Mouse (Mus musculus) lung, postnatal 4 days (tissue): ENCODE measurements around the gene Coasy.

Experiments used
- DNase-seq, 2 experiments: peaks; one replicate each; pipeline ENCODE4 v3.0.0; 2021

Gene Coasy

DNA sequence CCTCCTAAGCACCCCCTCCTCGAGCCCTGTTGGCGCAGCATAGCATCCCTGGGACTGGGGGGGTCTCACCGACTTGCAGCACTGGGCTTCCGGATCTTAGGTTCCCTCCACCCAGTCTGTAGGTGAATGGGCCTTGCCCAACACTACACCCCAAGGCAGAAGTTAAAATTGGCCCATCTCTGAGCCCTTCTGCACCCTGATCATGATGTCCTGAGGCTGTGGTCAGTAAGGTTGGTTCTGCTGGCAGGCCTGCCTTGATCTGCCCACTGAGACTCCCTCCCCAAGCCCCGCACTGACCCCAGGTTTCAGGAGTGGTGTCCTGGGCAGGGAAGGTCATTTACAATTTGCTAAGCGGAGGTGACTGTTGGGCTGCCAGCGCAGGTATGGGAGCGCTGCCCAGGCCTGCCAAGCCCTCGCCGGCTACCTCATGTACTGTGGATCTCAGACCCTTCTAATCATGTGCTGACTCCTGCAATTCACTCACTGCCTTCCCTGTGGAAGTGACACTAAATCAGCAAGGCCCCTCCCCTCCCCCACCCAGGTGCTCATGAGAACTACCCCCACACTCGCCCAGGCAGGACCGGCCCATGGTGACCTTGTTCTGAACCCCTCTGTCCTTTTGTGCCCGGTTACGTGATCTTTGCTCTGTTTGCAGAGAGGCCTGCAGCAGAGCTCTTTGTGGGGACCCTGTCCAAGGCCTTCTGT is 19.2 kb upstream of the Coasy start:
- DNase-seq = no peak

DNA sequence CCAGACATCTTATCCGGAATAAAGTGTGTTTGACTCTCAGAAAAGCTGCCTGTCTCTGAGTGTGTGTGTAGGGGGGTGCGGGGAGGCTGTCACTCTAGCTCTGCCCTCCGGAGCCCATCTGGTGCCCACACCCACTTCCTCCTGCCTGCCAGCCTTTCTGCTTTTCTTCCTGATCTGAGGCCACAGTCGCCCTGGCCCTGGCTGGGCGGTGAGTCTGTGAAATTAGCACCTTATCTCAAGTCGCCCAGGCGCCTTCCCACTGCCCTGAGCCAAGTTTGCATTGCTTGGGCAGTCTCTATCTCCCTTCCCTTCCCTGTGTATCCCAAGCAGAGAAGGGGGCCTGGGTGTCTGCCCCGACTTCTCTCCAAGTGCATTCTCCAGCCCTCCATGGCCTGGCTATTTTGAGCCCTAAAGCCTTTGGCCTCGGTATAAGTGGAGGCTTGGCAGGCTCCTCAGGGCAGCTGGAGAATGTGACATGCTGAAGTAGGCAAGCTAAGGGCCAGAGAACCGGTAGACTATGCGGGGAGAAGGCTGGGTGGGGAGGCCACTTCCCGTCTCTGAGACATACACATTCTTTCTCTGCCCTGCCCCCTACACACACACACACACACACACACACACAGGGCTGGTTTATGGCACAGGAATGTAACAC is 18.6 kb upstream of the Coasy start:
- peak; percentile 85 to 93 for DNase-seq

DNA sequence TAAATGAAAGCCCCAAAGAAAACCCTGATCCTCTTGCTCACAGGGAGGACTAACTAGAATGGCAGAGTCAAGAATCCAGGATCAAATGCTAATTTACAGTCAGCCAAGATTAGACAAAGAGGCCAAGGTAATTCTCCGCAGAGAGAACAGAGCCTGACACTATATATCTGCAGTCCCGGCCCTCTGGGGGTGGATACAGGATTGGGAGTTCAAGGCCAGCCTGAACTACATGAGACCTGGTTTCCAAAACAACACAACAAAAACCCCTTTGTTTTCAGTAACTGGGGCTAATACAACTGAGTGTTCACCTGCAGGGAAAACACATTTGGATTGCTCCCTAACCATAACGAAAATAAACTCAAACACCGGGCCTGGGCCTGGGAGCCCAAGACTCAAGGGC is 17.9 kb upstream of the Coasy start:
- DNase-seq = no peak

DNA sequence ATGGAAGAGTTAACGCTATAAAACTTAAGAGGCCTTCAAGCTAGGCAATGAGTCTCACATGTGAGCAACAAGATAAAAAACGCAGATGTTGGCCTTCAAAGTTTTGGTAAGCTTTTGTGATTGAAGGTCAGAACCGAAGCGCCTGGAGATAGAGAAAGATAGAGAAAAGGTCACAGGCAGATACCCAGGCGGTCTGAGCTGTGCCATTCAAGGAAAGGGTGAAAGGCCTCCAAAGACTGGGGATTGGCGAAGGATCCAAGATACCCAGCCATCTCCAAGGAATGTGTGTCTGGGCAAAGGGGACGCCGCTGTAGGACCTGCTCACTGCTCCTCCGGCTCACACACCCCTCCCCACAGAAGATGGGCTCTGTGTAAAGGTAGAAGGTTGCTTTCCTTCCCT is 17.4 kb upstream of the Coasy start:
- no peak for DNase-seq

DNA sequence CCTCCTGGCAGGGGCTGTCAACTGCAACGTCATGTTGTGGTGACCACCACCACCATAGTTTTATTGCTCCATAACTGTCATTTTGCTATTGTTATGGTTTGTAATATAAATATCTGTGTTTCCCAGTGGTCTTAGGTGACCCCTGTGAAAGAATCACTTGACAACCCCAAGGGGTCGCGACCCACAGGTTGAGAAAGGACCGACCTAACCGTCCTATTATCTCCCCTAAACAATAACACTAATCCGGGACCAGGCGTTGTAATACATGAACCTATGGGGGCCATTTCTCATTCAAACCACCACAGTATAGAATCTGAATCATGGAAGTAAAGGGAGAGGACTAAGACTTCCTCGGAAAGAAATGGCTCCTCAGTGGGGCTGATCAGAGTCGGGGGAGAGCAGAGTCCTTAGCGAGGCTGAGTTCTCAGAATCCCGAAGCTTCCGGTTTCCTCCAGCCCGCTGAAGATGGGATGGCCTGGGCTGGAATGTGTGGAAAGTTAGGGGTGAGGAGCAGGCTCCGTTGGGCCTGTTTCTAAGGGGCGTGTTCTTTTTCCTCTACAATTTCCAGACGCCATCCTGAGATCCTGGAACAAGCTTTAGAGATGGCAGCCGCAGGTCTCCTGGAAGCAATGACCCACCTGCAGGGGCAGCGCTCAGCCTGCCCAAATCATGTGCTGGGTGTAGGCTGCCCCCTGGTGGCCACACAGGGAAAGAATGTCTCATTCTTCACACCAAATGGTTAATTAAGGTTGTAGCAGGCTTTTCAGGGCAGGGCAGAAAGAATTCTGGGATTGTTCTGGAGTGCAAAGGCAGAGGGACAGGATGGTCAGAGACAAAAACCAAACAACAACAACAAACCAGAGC is 15.6 kb upstream of the Coasy start:
- peak; percentile 86 to 90 for DNase-seq

DNA sequence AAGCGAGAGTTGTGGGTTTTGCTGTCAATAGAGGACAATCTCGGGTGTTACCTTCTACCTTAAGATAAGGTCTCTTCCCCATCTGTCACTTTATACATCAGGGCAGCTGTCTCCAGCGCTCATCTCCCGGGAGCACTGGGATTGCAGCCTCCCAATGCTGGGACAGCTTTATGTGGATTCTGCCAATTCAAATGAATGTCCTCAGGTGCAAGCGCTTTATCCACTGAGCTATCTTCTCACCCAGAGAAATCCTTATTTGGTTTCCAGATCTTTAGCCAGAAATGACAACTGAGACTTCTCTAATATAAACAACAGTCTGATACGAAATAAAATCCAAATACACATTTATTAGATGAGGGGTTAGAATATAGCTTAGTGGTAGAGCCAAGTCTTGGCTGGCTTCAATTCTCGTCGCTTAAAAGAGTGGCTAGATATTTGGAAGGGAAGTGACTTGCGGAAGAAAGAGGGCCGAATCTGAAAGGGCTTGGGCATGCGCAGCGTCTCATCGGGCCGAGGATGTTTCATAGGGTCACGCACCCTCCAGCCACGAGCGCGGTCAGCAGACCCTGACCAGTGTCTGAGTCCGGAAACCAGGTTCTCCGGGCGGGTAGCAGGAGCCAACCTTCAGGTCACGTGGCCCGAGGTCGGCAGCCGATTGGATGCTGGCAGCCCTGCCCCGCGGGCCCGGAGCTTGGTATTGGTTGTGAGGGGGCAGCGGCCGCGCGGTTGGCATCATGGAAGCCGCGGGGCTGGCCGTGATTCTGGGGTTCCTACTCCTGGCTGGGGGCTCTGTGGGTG is 12.8 kb upstream of the Coasy start, which contains the start of gene Naglu:
Naglu (plus strand) TSS at position 622 of the 798 bp plus-strand sequence.
- DNase-seq = peak; percentile 97

DNA sequence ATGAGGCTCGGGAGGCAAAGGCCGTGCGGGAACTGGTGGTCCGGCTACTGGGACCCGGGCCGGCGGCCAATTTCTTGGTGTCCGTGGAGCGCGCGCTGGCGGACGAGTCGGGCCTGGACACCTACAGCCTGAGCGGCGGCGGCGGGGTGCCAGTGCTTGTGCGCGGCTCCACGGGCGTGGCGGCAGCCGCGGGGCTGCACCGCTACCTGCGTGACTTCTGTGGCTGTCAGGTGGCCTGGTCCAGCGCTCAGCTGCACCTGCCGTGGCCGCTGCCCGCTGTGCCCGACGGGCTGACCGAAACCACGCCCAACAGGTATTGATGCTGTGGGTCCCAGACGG is 12.2 kb upstream of the Coasy start:
- no peak for DNase-seq

DNA sequence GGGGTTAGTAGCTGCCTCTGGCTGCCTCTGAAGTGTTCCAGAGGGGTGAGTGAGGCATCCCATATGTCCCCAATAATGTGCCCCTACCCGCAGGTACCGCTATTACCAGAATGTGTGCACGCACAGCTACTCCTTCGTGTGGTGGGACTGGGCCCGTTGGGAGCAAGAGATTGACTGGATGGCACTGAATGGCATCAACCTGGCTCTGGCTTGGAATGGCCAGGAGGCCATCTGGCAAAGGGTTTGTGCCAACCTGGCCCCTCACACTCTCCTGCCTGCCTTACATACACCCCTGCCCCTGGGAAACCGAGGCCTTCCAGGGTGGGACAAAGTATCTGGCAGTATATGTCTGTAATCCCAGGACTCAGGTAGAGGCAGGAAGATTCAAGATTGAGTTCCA is 11.4 kb upstream of the Coasy start:
- DNase-seq = no peak

DNA sequence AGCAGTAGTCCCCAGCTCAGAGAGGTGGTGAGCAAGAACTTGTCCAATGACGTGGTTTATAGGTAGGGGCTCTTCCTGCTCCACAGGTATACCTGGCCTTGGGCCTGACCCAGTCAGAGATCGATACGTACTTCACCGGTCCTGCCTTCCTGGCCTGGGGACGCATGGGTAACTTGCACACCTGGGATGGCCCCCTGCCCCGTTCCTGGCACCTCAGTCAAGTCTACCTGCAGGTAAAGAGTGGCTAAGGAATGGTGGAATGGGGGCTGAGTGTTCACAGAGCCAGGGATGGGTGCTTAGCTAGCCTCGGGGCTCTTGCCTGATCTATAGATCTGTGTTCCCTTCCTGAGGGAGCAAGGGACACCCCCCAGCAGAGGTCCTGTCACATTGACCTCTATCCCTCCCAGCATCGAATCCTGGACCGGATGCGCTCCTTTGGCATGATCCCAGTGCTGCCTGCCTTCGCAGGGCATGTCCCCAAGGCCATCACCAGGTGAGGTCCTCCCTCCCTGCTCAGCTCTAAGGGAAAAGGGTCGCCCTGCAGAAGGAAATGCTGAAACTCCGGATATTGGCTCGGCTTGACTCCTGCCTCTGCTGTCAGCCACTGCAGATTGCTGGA is 10.4 kb upstream of the Coasy start:
- DNase-seq = no peak

DNA sequence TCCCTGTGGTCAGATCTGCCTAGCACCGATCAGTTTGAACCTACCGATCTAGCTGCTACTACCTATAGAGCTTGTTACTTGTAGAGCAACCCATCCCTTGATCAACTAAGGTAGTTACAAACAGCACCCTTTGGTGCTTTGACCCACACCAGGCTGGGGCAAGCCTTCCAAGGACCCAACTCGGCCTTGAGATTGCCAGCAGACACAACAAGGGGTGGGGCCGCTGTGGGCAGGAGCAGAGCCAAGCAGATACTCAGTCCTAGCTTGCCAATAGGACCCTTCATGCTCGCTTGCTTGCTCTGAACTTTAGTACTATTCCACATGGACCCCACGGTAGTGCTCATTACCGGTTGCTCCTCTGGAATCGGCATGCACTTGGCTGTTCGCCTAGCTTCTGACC is 4.2 kb upstream of the Coasy start, which contains the start of gene Hsd17b1:
Hsd17b1 (plus strand) TSS at position 291 of the 400 bp plus-strand sequence.
- DNase-seq = no peak

DNA sequence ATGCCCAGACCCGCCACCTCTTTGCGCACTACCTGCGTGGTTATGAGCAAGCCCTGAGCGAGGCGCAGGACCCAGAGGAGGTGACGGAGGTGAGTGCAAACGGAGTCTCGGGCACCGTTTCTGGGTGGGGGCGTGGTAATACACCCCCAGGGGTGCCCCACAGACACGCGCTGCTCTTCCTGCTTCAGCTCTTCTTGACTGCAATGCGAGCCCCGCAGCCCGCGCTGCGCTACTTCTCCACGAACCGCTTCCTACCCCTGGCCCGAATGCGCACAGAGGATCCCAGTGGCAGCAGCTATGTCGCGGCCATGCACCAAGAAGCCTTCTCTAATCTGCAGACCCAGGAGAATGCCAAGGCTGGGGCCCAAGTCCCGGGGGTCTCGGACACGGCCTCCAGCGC is 2.6 kb upstream of the Coasy start:
- peak in 1 of 2 experiments; percentile 30 for DNase-seq

DNA sequence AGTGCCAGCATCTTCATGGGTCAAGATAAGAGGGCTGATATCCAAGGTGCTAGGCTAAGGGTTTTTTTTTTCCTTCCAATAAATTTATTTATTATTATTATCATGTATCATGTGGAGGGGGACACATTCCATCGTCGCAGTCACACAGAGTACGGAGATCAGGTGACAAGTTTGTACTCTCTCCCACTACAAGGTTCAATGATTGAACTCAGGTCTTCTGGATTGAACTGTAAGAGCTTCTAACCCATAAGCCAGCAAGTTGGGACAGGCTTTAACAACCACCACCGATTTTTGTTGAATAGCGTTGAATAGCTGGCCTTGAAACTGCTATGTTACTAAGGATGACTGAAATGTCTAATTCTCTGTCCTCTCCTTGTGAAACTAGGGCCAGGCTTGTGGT is 1.9 kb upstream of the Coasy start:
- DNase-seq = no peak

DNA sequence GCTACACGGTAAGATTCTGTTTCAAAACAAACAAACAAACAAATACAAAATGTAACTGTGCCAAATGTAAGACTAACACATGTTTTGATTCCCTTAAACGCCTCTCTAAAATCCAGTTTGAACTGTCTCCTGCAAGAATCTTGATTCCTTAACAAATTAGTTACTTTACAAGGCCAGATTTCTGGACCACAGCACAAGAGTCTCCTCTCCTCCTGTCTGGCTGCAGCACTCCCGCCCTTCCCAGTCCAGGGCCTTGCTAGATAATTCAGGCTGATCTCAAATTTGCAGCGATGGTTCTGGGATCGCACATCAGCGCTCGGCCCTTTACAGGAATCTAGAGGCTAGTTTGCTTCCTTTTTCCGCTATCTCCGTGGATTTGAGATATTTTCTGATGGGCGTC is 706 bp upstream of the Coasy start:
- peak in 1 of 2 experiments; percentile 27 for DNase-seq

DNA sequence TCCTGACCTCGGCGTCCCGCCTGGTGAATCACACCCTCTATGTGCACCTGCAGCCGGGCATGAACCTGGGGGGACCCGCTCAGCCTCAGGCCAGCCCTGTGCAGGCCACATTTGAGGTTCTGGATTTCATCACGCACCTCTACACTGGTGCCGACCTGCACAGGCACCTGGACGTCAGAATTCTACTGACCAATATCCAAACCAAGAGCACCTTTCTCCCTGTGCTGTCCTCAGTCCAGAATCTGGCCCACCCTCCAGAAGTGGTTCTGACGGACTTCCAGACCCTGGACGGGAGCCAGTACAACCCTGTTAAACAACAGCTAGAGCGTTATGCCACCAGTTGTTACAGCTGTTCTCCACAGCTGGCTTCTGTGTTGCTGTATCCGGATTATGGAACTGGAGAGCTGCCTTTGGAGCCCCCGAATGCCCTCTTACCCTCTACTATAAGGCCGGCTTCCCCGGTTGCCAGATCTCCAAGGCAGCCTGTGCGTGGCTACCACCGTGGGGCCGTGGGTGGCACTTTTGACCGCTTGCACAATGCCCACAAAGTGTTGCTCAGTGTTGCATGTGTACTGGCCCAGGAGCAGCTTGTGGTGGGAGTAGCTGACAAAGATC is 825 bp downstream of the Coasy start:
- peak in 1 of 2 experiments; percentile 42 for DNase-seq

DNA sequence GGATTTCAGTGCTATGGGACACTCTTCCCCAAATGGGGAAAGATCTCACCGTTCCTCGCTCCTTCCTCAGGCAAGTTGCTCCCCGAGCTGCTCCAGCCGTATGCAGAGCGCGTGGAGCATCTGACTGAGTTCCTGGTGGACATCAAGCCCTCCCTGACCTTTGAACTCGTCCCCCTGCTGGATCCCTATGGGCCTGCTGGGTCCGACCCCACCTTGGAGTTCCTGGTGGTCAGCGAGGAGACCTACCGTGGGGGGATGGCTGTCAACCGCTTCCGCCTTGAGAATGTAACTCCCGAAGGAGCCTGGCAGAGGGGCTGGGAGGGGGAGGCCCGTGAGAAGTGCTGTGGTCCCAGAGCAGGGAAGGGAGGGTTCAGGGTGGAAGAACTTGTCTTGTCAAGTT is 1.9 kb downstream of the Coasy start:
- DNase-seq = no peak

DNA sequence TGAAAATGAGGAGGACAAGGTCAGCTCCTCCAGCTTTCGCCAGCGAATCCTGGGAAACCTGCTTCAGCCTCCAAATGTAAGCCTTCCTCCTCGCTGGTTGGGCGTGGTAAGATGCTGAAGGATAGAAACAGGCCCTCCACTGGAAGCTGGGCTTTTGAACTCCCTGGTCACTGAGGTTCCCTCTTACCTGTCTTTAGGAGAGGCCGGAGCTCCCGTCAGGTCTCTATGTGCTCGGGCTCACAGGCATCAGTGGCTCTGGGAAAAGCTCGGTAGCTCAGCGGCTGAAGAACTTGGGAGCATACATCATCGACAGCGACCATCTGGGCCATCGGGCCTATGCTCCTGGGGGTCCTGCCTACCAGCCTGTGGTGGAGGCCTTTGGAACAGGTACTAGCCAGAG is 2.4 kb downstream of the Coasy start:
- no peak for DNase-seq

DNA sequence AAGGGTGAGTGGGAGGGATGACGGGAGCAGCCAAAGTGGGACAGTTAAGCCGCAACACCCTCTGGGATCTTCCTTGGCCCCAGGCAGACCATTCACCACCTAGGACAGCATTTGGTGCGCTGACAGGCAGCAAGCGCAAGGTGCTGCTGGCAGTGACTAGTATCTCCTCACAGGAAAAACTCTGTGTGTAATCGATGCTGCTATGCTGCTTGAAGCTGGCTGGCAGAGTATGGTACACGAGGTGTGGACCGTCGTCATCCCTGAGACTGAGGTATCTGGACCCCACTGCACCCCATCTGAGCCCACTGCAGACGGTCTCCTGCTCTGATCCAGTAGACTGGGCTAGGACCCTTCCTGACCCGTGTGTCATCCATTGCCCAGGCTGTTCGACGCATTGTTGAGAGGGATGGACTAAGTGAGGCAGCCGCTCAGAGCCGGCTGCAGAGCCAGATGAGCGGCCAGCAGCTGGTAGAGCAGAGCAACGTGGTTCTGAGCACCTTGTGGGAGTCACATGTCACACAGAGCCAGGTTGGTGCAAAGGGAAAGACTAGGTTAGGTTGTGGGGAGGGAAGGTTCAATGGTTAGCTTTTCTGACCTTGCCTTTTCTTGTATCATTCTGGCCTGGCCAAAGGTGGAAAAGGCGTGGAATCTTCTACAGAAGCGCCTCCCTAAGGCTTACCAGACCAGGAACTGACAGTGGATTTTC is 3.4 kb downstream of the Coasy start:
- DNase-seq = no peak

DNA sequence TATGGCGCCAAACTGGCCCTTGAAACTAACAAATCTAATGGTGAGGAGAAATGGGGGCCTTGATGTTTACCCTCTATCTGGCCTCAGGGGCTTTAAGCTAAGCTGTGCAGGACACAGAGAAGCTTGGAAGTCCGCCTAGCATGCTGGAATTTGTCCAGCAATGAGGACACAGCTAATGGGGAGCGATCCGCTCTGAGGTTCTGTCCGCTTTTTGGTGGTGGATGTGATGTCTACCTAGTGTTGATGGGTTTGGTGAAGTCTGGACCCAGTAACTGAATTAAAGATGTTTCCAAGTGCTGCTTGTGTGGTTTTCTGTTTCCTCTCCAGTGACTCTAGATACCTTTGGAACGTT is 3.9 kb downstream of the Coasy start:
- DNase-seq = no peak

DNA sequence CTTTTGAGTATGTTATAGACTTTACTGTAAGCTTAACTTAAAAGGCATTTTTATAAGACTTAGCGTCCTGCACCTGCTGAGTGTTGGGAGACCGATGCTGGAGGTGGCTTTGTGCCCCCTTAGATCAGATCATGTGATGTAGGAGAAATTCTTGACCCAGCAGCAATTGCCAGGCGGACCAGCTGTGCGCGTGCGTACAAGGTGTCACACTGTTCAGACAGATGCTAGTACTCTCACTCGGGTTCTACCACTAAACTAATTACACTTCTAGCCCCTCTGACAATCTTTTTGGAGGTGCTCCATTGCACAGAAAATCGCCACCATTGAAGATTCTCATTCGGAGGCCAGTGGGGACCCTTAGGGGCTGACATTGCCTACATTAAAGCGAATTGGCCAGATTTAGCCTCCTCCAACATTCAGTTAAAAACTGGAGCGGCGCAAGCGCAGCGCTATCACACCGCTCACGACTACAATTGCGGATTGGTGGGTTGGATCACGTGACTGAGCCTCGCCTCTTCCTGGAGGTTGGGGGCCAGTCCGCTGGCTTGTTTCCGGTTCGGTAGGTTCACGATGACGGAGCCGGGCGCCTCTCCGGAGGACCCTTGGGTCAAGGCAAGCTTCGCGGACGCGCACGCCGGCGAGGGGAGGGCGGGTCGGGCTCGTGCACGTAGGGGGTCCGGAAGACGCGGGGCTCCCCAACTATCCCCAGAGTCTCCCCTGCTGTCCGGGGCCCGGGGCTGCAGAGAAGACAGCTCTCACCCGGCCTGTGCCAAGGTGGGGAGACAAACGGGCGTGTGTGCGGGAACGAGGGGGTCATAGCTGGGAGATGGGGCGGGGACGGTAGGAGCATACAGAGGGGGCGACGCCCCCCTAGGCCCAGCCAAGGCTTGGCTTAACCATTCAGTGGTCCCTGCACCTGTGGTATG is 4.7 kb downstream of the Coasy start, which contains the start of gene Mlx:
Mlx (plus strand) TSS at position 522 of the 926 bp plus-strand sequence.
- peak; percentile 92 to 93 for DNase-seq

DNA sequence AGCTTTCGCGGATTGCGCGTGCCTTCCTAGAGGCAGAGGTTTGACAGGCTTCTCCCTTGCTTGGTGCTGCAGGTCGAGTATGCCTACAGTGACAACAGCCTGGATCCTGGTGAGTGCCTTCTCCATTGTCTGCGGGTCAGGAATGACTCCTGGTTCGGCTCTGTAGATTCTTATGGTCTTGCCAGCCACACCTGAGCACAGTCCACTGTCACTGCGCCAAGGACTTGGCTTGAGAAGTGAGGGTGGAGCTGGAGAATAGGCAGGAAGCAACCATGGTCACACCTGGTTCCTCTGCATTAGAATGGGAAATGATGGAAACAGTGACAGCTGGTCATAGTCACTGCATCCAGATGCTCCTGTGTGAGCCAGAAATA is 5.3 kb downstream of the Coasy start:
- no peak for DNase-seq
